Mouse (Mus musculus): ENCODE measurements at regions not wholly inside any gene's neighbourhood (a gene's known extent, or its start where the extent isn't known, plus 50 kb on each side); places are given as distances from the start of the nearest gene placed in this dataset.
"Not testable (repeated sequence)": the region's sequence is repeated elsewhere in the genome, so short reads cannot be mapped to it uniquely, and the experiment has no call there.

GRCm38 (mm10) chr10:117499177-117499863, 119.5 kb upstream of the Cpsf6 start:
- no peak for DNase-seq

- no peak for DNase-seq
Measured at GRCm38 (mm10) chr10:117498497-117498896, 118.7 kb upstream of the Cpsf6 start.

GRCm38 (mm10) chr10:117497565-117498256, 117.9 kb upstream of the Cpsf6 start:
- DNase-seq: no peak

GRCm38 (mm10) chr10:117497082-117497481, 117.3 kb upstream of the Cpsf6 start:
- not testable (repeated sequence) for DNase-seq

- DNase-seq: no peak
Measured at GRCm38 (mm10) chr10:117496064-117497011, 116.5 kb upstream of the Cpsf6 start.

- no peak for DNase-seq
Measured at GRCm38 (mm10) chr10:117494171-117494701, 114.4 kb upstream of the Cpsf6 start.

- DNase-seq: no peak
Measured at GRCm38 (mm10) chr10:117493824-117494121, 114.0 kb upstream of the Cpsf6 start.

GRCm38 (mm10) chr10:117493091-117493823, 113.4 kb upstream of the Cpsf6 start:
- DNase-seq: no peak

- DNase-seq: no peak
Measured at GRCm38 (mm10) chr10:117492391-117492990, 112.7 kb upstream of the Cpsf6 start.

- DNase-seq: no peak
Measured at GRCm38 (mm10) chr10:117491711-117492110, 111.9 kb upstream of the Cpsf6 start.

- no peak for DNase-seq
Measured at GRCm38 (mm10) chr10:117490851-117491595, 111.2 kb upstream of the Cpsf6 start.

- no peak for DNase-seq
Measured at GRCm38 (mm10) chr10:117483091-117483600, 103.3 kb upstream of the Cpsf6 start.

GRCm38 (mm10) chr10:117482361-117482760, 102.5 kb upstream of the Cpsf6 start:
- DNase-seq: no peak

GRCm38 (mm10) chr10:117481341-117481990, 101.7 kb upstream of the Cpsf6 start:
- DNase-seq: no peak

GRCm38 (mm10) chr10:117480456-117480850, 100.6 kb upstream of the Cpsf6 start:
- no peak for DNase-seq

GRCm38 (mm10) chr10:117479721-117480455, 100.1 kb upstream of the Cpsf6 start:
- no peak for DNase-seq

- no peak for DNase-seq
Measured at GRCm38 (mm10) chr10:117478931-117479280, 99.1 kb upstream of the Cpsf6 start.

- DNase-seq: peak; percentile 12
Measured at GRCm38 (mm10) chr10:117478202-117478930, 98.6 kb upstream of the Cpsf6 start.

Data from gastrocnemius, postnatal 10 days (tissue).